Mouse (Mus musculus) subcutaneous adipose tissue, adult 2 months (tissue): ENCODE results near the gene Olfr668. TPM values are rescaled to one million over a fixed set of nuclear protein-coding genes. Genes with fewer than 3 reads are reported as not detected.

ENCODE experiments used
- polyA plus RNA-seq: library from polyadenylated mRNA; depleted of rRNA; stranded (reverse); fragments of >200 nt; gene quantifications from 2 replicates; pipeline ENCODE4 v1.2.3, GENCODE M21; 2012; ENCODE audit warnings: low replicate concordance; rRNA removed

The Olfr668 gene
- not detected in 2 replicates for polyA plus RNA-seq

GRCm38 (mm10) chr7:104927957-104928356 lies at the start of gene Olfr668:
Olfr668 (minus strand) TSS chr7:104928057.

GRCm38 (mm10) chr7:104962520-104962919 lies 34.7 kb upstream of the Olfr668 start, which contains the start of gene Olfr670:
Olfr670 (minus strand) TSS chr7:104962620.

GRCm38 (mm10) chr7:104933940-104934339 lies 6.1 kb upstream of the Olfr668 start, which contains the start of gene Olfr669:
Olfr669 (plus strand) TSS chr7:104934240.

GRCm38 (mm10) chr7:104921382-104921781 lies 6.5 kb downstream of the Olfr668 start, which contains the start of gene Olfr667:
Olfr667 (minus strand) TSS chr7:104921482.

GRCm38 (mm10) chr7:104895852-104896251 lies 32.0 kb downstream of the Olfr668 start, which contains the start of gene Olfr666:
Olfr666 (minus strand) TSS chr7:104895952.

GRCm38 (mm10) chr7:104877731-104878130 lies 50.1 kb downstream of the Olfr668 start, which contains the start of gene Olfr665:
Olfr665 (plus strand) TSS chr7:104878031.

Other genes starting within 250 kb of the Olfr668 start
- gene Olfr661, start 241.6 kb downstream of the Olfr668 start, polyA plus RNA-seq, result not detected in 2 replicates
- not detected in 2 replicates for gene Usp17le, start 150.6 kb downstream of the Olfr668 start, polyA plus RNA-seq
- not detected in 2 replicates for gene Usp17lb, start 85.5 kb downstream of the Olfr668 start, polyA plus RNA-seq
- not detected in 2 replicates for gene Usp17la, start 71.0 kb downstream of the Olfr668 start, polyA plus RNA-seq
- gene Olfr665, start 50.0 kb downstream of the Olfr668 start, polyA plus RNA-seq, result not detected in 2 replicates
- not detected in 2 replicates for gene Olfr666, start 32.1 kb downstream of the Olfr668 start, polyA plus RNA-seq
- not detected in 2 replicates for gene Olfr667, start 6.6 kb downstream of the Olfr668 start, polyA plus RNA-seq
- gene Olfr669, start 6.2 kb upstream of the Olfr668 start, polyA plus RNA-seq, result not detected in 2 replicates
- gene Olfr670, start 34.6 kb upstream of the Olfr668 start, polyA plus RNA-seq, result not detected in 2 replicates
- gene Olfr671, start 51.1 kb upstream of the Olfr668 start, polyA plus RNA-seq, result not detected in 2 replicates
- not detected in 2 replicates for gene Olfr672, start 74.0 kb upstream of the Olfr668 start, polyA plus RNA-seq
- not detected in 2 replicates for gene Olfr675, start 100.4 kb upstream of the Olfr668 start, polyA plus RNA-seq
- gene Olfr676, start 104.6 kb upstream of the Olfr668 start, polyA plus RNA-seq, result not detected in 2 replicates
- gene Olfr677, start 123.3 kb upstream of the Olfr668 start, polyA plus RNA-seq, result not detected in 2 replicates
- gene Olfr678, start 136.4 kb upstream of the Olfr668 start, polyA plus RNA-seq, result not detected in 2 replicates
- not detected in 2 replicates for gene Olfr679, start 153.1 kb upstream of the Olfr668 start, polyA plus RNA-seq
- gene Olfr680-ps1, start 164.8 kb upstream of the Olfr668 start, polyA plus RNA-seq, result not detected in 2 replicates
- not detected in 2 replicates for gene Olfr681, start 188.8 kb upstream of the Olfr668 start, polyA plus RNA-seq
- not detected in 2 replicates for gene Olfr683, start 219.0 kb upstream of the Olfr668 start, polyA plus RNA-seq
- not detected in 2 replicates for gene Olfr684, start 235.6 kb upstream of the Olfr668 start, polyA plus RNA-seq